Mouse (Mus musculus): ENCODE data around the gene Lcmt1. TPM values are rescaled to one million over a fixed set of nuclear protein-coding genes. Genes with fewer than 3 reads are reported as not detected.

Gene Lcmt1
- polyA plus RNA-seq, 1 experiment from 2014 or later, result 27.2 TPM

DNA sequence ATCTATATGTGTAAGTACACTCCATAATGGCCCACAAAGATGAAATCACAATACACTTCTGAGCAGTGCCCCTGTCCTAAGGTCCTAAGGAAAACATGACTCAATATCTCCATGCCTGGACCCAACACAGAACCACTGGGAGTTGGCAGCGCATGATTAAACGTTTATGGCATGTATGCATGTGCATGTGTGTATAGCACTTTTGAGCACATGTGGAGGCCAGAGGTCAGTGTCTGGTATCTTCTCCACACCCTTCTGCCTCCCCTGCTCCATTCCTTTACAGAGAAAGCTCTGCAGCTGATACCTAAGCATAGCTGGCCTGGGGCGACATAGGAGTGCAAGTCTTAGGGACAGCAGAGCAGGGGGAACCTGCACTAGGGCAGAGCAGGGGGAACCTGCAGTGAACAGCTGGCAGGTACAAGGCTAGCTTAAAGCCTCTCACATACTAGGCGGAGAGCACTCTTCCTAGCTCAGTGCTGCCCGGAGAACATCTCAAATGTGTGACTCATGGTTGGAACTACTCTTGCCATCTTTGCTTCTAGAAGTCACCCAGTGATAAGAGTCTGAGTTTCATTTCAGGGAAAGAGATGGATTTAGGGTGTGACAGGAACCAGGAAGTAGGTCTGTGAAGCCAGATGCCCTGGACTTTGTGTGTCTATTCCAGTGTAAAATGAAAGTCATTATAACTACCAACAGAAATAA lies 25.4 kb upstream of the Lcmt1 start:
- 83% methylated on average over 5 of the region's 5 CpGs for WGBS
- peak; percentile 84 for ATAC-seq (ENCODE audit: low FRiP score, low TSS enrichment)
- no peaks in the 10 kb centered on the region for H3K9me3 ChIP-seq (ENCODE audit: control insufficient read depth, low read length)

DNA sequence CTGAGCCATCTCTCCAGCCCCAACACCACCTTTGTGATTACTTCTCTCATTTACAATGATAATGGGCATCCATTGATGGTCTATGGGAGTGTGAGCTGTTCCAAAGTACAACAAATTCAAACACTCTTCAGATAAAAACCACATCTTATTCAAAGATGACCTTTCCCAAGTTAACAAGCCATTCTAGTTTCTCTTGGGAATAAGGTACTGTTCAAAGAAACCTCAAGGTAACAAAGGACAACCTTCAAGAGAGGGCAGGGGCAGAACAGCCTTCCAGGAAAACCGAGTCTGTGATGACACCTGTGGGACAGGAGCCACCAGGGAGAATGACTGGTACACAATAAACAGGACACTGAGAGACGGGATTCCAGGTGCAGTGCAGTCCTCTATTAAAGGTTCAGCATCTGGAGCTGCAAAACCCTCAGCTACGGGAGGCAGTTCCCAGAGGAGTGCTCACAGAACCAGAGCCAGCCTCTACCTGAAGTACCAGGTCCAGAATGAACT lies 24.5 kb upstream of the Lcmt1 start:
- Histone ChIP-seq H3K4me2 (replicated peaks; ENCODE audit: low read depth) (no peak overlapping the region), H3K27me3 (ENCODE audit: control insufficient read depth, insufficient read depth, low read length) (no peaks in the 10 kb centered on the region), H3K36me3 (ENCODE audit: control insufficient read depth, insufficient read depth, low read length) (no peaks in the 10 kb centered on the region), H3K9me3 (ENCODE audit: control insufficient read depth, low read length) (no peaks in the 10 kb centered on the region), H3K4me1 (replicated peaks; ENCODE audit: control insufficient read depth, insufficient read depth) (0 out of 2 replicates have a peak, but pooled peaks cover 2% of the 10 kb centered on the region), H3K27ac (replicated peaks) (no peak overlapping the region), H3K4me3 (ENCODE audit: low read depth, low read length) (no peak overlapping the region), H3K9ac (ENCODE audit: low read length) (no peak overlapping the region)
- TF ChIP-seq CTCF (IDR thresholded peaks at IDR 0.05; ENCODE audit: low read depth) (no peak), EP300 (optimal IDR thresholded peaks at IDR 0.05) (no peak)
- WGBS, result 64% methylated on average over 3 of the region's 3 CpGs
- ATAC-seq (ENCODE audit: low FRiP score, low TSS enrichment) (no peak), DNase-seq (ENCODE audit: low spot score) (no peak)

More for the DNA sequence above, 25.4 kb upstream of the Lcmt1 start:
- H3K4me3 ChIP-seq (ENCODE audit: low read depth, low read length), result no peak overlapping the region
- no peak for TF ChIP-seq CTCF (IDR thresholded peaks at IDR 0.05; ENCODE audit: low read depth)
- no peaks in the 10 kb centered on the region for H3K27me3 ChIP-seq (ENCODE audit: control insufficient read depth, insufficient read depth, low read length)
- no peaks in the 10 kb centered on the region for H3K36me3 ChIP-seq (ENCODE audit: control insufficient read depth, insufficient read depth, low read length)
- no peak overlapping the region for H3K4me2 ChIP-seq (replicated peaks; ENCODE audit: low read depth)
- H3K27ac ChIP-seq (replicated peaks), result peak overlapping the region; percentile 2; the same call in 1 of the 2 replicates
- H3K9ac ChIP-seq (ENCODE audit: low read length), result no peak overlapping the region
- no peak for DNase-seq (ENCODE audit: low spot score)
- H3K4me1 ChIP-seq (replicated peaks; ENCODE audit: control insufficient read depth, insufficient read depth), result 0 out of 2 replicates have a peak, but pooled peaks cover 2% of the 10 kb centered on the region

DNA sequence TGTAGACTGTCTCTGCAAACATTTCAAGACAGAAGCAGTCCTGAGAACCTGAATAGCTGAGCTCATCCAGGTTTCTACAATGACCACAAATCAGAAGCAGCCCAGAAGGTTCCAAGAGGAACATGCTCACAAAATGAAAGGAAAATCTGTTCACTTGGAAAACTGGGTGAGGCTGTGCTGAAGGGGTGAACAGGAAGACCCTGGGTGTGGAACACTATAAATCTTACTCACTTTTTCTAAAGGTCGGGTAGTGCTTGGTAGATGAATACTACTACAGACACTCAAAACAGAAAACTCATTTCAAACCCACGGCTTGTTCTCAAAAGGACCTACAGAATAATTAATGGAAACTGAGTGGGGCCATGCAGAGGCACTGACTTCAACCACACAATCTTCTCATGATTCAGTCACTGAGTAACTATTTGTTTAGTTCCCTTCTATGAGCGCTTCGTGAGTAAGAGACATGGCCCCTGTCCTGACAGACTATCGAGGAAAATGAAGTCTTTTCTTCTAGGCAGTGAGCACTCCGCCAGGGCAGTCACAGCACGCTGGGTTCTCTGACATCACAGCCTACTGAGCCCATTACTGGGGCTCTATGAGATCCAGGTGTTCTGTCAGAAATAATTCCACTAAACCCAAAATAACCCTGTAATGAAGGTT lies 22.8 kb upstream of the Lcmt1 start:
- Histone ChIP-seq H3K9ac (ENCODE audit: low read length) (no peak overlapping the region), H3K36me3 (ENCODE audit: control insufficient read depth, insufficient read depth, low read length) (no peaks in the 10 kb centered on the region), H3K4me2 (replicated peaks; ENCODE audit: low read depth) (no peak overlapping the region), H3K27ac (replicated peaks) (peak overlapping the region; percentile 30; the same call in 1 of the 2 replicates), H3K4me3 (ENCODE audit: low read depth, low read length) (no peak overlapping the region), H3K4me1 (replicated peaks; ENCODE audit: control insufficient read depth, insufficient read depth) (0 out of 2 replicates have a peak, but pooled peaks cover 2% of the 10 kb centered on the region), H3K9me3 (ENCODE audit: control insufficient read depth, low read length) (no peaks in the 10 kb centered on the region), H3K27me3 (ENCODE audit: control insufficient read depth, insufficient read depth, low read length) (no peaks in the 10 kb centered on the region)
- no peak for DNase-seq (ENCODE audit: low spot score)
- no peak for TF ChIP-seq EP300 (optimal IDR thresholded peaks at IDR 0.05)
- TF ChIP-seq CTCF (IDR thresholded peaks at IDR 0.05; ENCODE audit: low read depth), result no peak
- whole genome bisulfite sequencing, result 46% methylated on average over 7 of the region's 7 CpGs
- peak; percentile 70 for ATAC-seq (ENCODE audit: low FRiP score, low TSS enrichment)

DNA sequence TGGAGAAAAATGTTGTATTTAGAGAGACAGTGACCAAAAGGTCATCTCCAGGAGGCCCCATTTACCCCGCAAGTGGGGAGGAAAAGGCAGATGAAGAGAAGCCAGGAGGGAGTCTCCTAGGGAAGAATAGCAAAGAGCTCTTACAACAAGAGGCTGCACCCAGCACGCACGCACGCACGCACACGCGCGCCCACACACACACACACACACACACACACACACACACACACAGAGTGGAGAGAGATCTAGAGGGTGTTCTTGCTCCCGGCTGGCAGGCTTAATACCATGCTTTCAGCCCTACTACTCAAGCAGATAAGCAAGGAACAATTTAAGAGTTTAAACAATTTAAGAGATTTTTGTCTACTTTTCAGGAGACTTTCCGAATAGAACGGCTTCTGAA lies 19.8 kb upstream of the Lcmt1 start:
- ATAC-seq (ENCODE audit: low FRiP score, low TSS enrichment), result no peak
- 50% methylated on average over 11 of the region's 11 CpGs for WGBS
- no peaks in the 10 kb centered on the region for H3K27me3 ChIP-seq (ENCODE audit: control insufficient read depth, insufficient read depth, low read length)
- no peak for TF ChIP-seq CTCF (IDR thresholded peaks at IDR 0.05; ENCODE audit: low read depth)
- no peak for TF ChIP-seq EP300 (optimal IDR thresholded peaks at IDR 0.05)
- no peak for DNase-seq (ENCODE audit: low spot score)
- no peak overlapping the region for H3K9ac ChIP-seq (ENCODE audit: low read length)
- no peaks in the 10 kb centered on the region for H3K36me3 ChIP-seq (ENCODE audit: control insufficient read depth, insufficient read depth, low read length)
- 0 out of 2 replicates have a peak, but pooled peaks cover 2% of the 10 kb centered on the region for H3K4me1 ChIP-seq (replicated peaks; ENCODE audit: control insufficient read depth, insufficient read depth)
- no peaks in the 10 kb centered on the region for H3K9me3 ChIP-seq (ENCODE audit: control insufficient read depth, low read length)
- no peak overlapping the region for H3K4me3 ChIP-seq (ENCODE audit: low read depth, low read length)
- no peak overlapping the region for H3K27ac ChIP-seq (replicated peaks)
- no peak overlapping the region for H3K4me2 ChIP-seq (replicated peaks; ENCODE audit: low read depth)

DNA sequence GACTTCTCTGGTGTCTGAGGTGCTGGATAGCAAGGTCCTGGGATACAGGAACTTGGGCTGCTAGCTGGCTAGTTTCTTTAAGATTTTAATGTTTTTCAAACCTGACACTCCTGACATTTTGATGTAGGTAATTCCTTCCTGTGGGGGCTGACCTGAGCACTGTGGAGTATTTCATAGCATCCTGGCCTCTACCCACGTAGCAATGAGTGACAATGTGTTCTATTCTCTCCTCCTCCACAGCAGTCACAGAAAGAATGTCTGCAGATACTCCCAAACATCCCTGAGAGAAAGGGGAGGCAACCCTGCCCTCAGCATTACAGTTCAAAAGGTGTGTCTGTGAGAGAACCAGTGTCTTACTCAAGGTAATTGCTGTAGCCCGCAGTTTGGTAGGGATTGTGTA lies 19.3 kb upstream of the Lcmt1 start:
- no peak overlapping the region for H3K9ac ChIP-seq (ENCODE audit: low read length)
- TF ChIP-seq CTCF (IDR thresholded peaks at IDR 0.05; ENCODE audit: low read depth), result no peak
- no peak for TF ChIP-seq EP300 (optimal IDR thresholded peaks at IDR 0.05)
- H3K4me3 ChIP-seq (ENCODE audit: low read depth, low read length), result no peak overlapping the region
- DNase-seq (ENCODE audit: low spot score), result no peak
- H3K9me3 ChIP-seq (ENCODE audit: control insufficient read depth, low read length), result no peaks in the 10 kb centered on the region
- no peak for ATAC-seq (ENCODE audit: low FRiP score, low TSS enrichment)
- H3K27ac ChIP-seq (replicated peaks), result no peak overlapping the region
- 0 out of 2 replicates have a peak, but pooled peaks cover under 1% of the 10 kb centered on the region for H3K4me1 ChIP-seq (replicated peaks; ENCODE audit: control insufficient read depth, insufficient read depth)
- H3K27me3 ChIP-seq (ENCODE audit: control insufficient read depth, insufficient read depth, low read length), result no peaks in the 10 kb centered on the region
- WGBS, result 45% methylated on average over 2 of the region's 2 CpGs
- no peaks in the 10 kb centered on the region for H3K36me3 ChIP-seq (ENCODE audit: control insufficient read depth, insufficient read depth, low read length)
- H3K4me2 ChIP-seq (replicated peaks; ENCODE audit: low read depth), result no peak overlapping the region

DNA sequence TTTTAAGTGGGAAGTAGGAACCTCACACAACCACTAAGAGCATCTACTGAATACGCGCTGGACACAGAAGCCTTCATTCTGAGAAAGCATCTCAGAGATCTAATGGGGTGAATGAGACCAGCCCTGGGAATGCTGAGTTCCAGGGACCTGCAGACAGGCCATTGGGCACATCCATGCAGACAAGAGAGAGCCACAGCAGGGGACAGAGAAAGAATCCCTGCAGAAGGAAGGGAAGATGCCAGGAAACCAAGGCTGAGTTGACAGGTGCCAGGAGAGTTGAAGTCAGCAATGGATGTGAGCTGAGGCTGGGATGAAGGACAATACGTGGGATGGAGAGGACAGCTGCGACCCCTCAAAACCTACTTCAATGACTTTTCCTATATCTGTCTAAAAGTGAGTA lies 16.5 kb upstream of the Lcmt1 start:
- TF ChIP-seq CTCF (IDR thresholded peaks at IDR 0.05; ENCODE audit: low read depth) (no peak), EP300 (optimal IDR thresholded peaks at IDR 0.05) (no peak)
- H3K4me1 ChIP-seq (replicated peaks; ENCODE audit: control insufficient read depth, insufficient read depth), result no peaks in the 10 kb centered on the region
- DNase-seq (ENCODE audit: low spot score) (no peak), ATAC-seq (ENCODE audit: low FRiP score, low TSS enrichment) (no peak)
- H3K27me3 ChIP-seq (ENCODE audit: control insufficient read depth, insufficient read depth, low read length), result no peaks in the 10 kb centered on the region
- H3K4me3 ChIP-seq (ENCODE audit: low read depth, low read length), result no peak overlapping the region
- H3K9ac ChIP-seq (ENCODE audit: low read length), result no peak overlapping the region
- no peaks in the 10 kb centered on the region for H3K9me3 ChIP-seq (ENCODE audit: control insufficient read depth, low read length)
- WGBS, result 94% methylated on average over 4 of the region's 4 CpGs
- H3K27ac ChIP-seq (replicated peaks), result no peak overlapping the region
- H3K36me3 ChIP-seq (ENCODE audit: control insufficient read depth, insufficient read depth, low read length), result no peaks in the 10 kb centered on the region
- H3K4me2 ChIP-seq (replicated peaks; ENCODE audit: low read depth), result no peak overlapping the region

Measured in stomach, postnatal 0 days (tissue).